Mouse (Mus musculus) G1E (cell line): ENCODE results near the gene Ccdc187.

Experiments
- CTCF ChIP-seq: IDR thresholded peaks from 2 replicates; pipeline ENCODE4 v1.5.1; 2012; ENCODE audit warnings: low read depth, low read length, inconsistent platforms, mixed read lengths
- TAL1 ChIP-seq: conservative IDR thresholded peaks from 2 replicates; pipeline ENCODE4 v1.6.1; 2012; ENCODE audit warnings: low read depth, low read length, inconsistent platforms, mixed read lengths

- TF ChIP-seq CTCF = no peak
- no peak for TF ChIP-seq TAL1
Observed at GRCm38 (mm10) chr2:26330702-26331101, 36.3 kb upstream of the Ccdc187 start.
